Mouse (Mus musculus): Measurements from ENCODE around the gene Gclc.
A peak's percentile ranks its signal among the peaks of the same experiment; 100 is the strongest.

GRCm38 (mm10) chr9:77806842-77807668 is 52.7 kb downstream of the Gclc start:
- TF ChIP-seq POLR2A (IDR thresholded peaks at IDR 0.05; ENCODE audit: borderline replicate concordance, extremely low read depth, low read depth, low read length) (no peak), CTCF (IDR thresholded peaks at IDR 0.05; ENCODE audit: insufficient read depth, low read length) (peak; percentile 90)
